Mouse (Mus musculus) forebrain, embryonic 11.5 days (tissue): ENCODE data around the gene Tnnt2. TPM values are rescaled to one million over a fixed set of nuclear protein-coding genes. Genes with fewer than 3 reads are reported as not detected.

Experiments
- ATAC-seq: fragments of 200-750 bp; cut with Nextera tagmentation; replicated peaks from 2 replicates; pipeline ENCODE4 v1.8.0; 2017; ENCODE audit warnings: moderate TSS enrichment; ENCODE audit not compliant: low FRiP score
- DNase-seq: peaks from one replicate; pipeline ENCODE4 v3.0.0-alpha.2; 2017; ENCODE audit warnings: low spot score
- H3K27ac ChIP-seq: fragments of 300-500 bp; sonication (generic); 2 replicates; pipeline ENCODE4 v1.5.1; 2014; ENCODE audit warnings: low read depth, low read length
- H3K27me3 ChIP-seq: fragments of 300-500 bp; sonication (generic); 2 replicates; pipeline ENCODE4 v1.6.1; 2014; ENCODE audit warnings: mild to moderate bottlenecking, low read length, mixed read lengths; ENCODE audit not compliant: control insufficient read depth, insufficient read depth
- H3K36me3 ChIP-seq: fragments of 300-500 bp; sonication (generic); 2 replicates; pipeline ENCODE4 v1.6.1; 2014; ENCODE audit warnings: mild to moderate bottlenecking, low read length, moderate library complexity, mixed read lengths; ENCODE audit not compliant: control insufficient read depth, insufficient read depth
- H3K4me1 ChIP-seq: fragments of 300-500 bp; sonication (generic); replicated peaks from 2 replicates; pipeline ENCODE4 v1.6.1; 2014; ENCODE audit warnings: low read length, mixed read lengths; ENCODE audit not compliant: control insufficient read depth, insufficient read depth
- H3K4me2 ChIP-seq: fragments of 300-500 bp; sonication (generic); 2 replicates; pipeline ENCODE4 v1.6.1; 2014; ENCODE audit warnings: low read depth, mild to moderate bottlenecking, low read length, moderate library complexity, mixed read lengths; ENCODE audit not compliant: severe bottlenecking
- H3K4me3 ChIP-seq: fragments of 300-500 bp; sonication (generic); 2 replicates; pipeline ENCODE4 v1.5.1; 2014; ENCODE audit warnings: low read depth, low read length
- H3K9ac ChIP-seq: fragments of 300-500 bp; sonication (generic); 2 replicates; pipeline ENCODE4 v1.6.1; 2014; ENCODE audit warnings: low read length
- H3K9me3 ChIP-seq: fragments of 300-500 bp; sonication (generic); 2 replicates; pipeline ENCODE4 v1.6.1; 2016; ENCODE audit warnings: low read length, mixed read lengths; ENCODE audit not compliant: control insufficient read depth
- WGBS: fragments of 180-500 bp; shearing (Covaris S2); extraction: QIAGEN DNeasy Blood & Tissue Kit; methylation state at CpG from one replicate; pipeline ENCODE4 v1.1.7; 2014; 5-methylcytosine and 5-hydroxymethylcytosine counted together
- polyA plus RNA-seq: library from polyadenylated mRNA; unstranded; fragments of >200 nt; fragmentation: Nextera tagmentation; extraction: Ambion mirVana; gene quantifications from 2 replicates; pipeline ENCODE4 v1.2.1, GENCODE M21; 2014

The Tnnt2 gene
- polyA plus RNA-seq, 1 experiment from 2014 or later, result not detected

GRCm38 (mm10) chr1:135865518-135866194 is 29.5 kb downstream of the Tnnt2 start:
- H3K36me3 ChIP-seq, result no peaks in the 10 kb centered on the region
- no peak overlapping the region for H3K4me2 ChIP-seq
- H3K4me1 ChIP-seq, result no peaks in the 10 kb centered on the region
- no peaks in the 10 kb centered on the region for H3K9me3 ChIP-seq
- no peak overlapping the region for H3K4me3 ChIP-seq
- WGBS, result 52% methylated on average over 19 of the region's 19 CpGs
- H3K27ac ChIP-seq, result no peak overlapping the region
- DNase-seq (peak; percentile 90), ATAC-seq (peak; percentile 58; the same call in 1 of the 2 replicates)
- no peak overlapping the region for H3K9ac ChIP-seq
- no peaks in the 10 kb centered on the region for H3K27me3 ChIP-seq

DNA sequence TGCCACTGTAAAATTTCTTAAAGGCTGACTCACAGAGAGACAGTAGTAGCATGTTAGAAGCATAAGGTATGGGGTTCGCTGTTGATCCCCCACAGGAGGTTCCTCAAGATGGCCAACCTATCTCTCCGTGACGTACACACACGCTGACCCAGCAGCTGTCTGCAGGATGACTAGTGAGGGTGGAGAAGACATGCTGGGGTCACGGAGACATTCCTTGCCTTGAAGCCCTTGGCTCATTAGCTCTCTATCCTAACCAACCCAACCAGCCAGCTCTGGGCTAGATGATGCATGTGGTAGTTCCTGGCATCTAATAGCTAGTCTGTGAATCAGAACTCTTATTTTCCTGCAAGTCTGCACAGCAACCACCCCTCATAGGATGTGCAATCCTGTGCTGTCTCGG is 32.4 kb downstream of the Tnnt2 start:
- H3K4me1 ChIP-seq, result no peaks in the 10 kb centered on the region
- H3K27me3 ChIP-seq, result no peaks in the 10 kb centered on the region
- H3K4me3 ChIP-seq, result no peak overlapping the region
- ATAC-seq (no peak), DNase-seq (no peak)
- H3K9ac ChIP-seq, result no peak overlapping the region
- H3K36me3 ChIP-seq, result no peaks in the 10 kb centered on the region
- no peak overlapping the region for H3K27ac ChIP-seq
- no peak overlapping the region for H3K4me2 ChIP-seq
- no peaks in the 10 kb centered on the region for H3K9me3 ChIP-seq
- 88% methylated on average over 6 of the region's 6 CpGs for WGBS

DNA sequence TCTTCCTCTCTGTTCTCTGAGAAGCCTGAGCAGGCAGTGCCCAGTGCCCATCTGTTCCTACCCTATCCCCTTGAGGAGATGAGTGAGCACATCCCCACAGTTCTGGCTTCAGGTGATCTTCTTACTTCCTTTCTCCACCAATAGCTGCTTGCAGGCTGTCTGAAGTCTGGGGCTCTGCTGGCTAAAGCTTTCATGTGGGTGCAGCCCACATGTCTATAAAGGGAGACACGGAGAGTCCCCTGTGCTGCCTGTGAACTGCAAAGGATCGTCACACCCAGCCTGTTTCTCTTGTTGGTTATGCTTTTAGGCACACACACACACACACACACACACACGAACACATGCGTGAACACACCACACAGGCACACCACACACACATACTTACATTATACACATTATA is 36.8 kb downstream of the Tnnt2 start:
- no peak overlapping the region for H3K4me2 ChIP-seq
- DNase-seq (no peak), ATAC-seq (no peak)
- H3K4me1 ChIP-seq, result no peaks in the 10 kb centered on the region
- H3K36me3 ChIP-seq, result no peaks in the 10 kb centered on the region
- H3K9me3 ChIP-seq, result no peaks in the 10 kb centered on the region
- 87% methylated on average over 4 of the region's 4 CpGs for whole genome bisulfite sequencing
- H3K27ac ChIP-seq, result no peak overlapping the region
- no peak overlapping the region for H3K4me3 ChIP-seq
- H3K27me3 ChIP-seq, result no peaks in the 10 kb centered on the region
- H3K9ac ChIP-seq, result no peak overlapping the region

DNA sequence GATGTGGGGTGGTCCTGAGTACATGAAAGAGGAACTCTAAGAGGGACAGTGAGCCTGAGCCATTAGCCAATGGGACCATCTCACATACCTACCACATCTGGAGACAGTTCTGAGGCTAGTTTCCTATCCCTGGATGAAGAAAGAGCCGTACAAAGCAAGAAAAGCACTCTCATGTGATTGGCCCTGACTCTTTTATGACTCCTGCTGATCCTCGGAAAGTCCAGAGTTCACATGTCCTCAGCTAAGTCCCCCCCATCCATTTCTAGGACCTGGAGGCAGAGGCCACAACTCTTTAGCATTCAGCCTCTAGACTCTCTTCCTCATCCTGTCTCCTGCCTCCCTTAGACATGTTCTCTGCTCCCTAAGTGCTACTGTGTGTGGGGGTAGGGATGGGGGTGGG is 41.1 kb downstream of the Tnnt2 start:
- WGBS, result 64% methylated on average over 2 of the region's 2 CpGs
- no peaks in the 10 kb centered on the region for H3K36me3 ChIP-seq
- no peak overlapping the region for H3K9ac ChIP-seq
- DNase-seq, result no peak
- H3K4me3 ChIP-seq, result no peak overlapping the region
- no peaks in the 10 kb centered on the region for H3K9me3 ChIP-seq
- H3K27me3 ChIP-seq, result no peaks in the 10 kb centered on the region
- no peaks in the 10 kb centered on the region for H3K4me1 ChIP-seq
- H3K4me2 ChIP-seq, result no peak overlapping the region
- no peak overlapping the region for H3K27ac ChIP-seq
- ATAC-seq, result no peak

DNA sequence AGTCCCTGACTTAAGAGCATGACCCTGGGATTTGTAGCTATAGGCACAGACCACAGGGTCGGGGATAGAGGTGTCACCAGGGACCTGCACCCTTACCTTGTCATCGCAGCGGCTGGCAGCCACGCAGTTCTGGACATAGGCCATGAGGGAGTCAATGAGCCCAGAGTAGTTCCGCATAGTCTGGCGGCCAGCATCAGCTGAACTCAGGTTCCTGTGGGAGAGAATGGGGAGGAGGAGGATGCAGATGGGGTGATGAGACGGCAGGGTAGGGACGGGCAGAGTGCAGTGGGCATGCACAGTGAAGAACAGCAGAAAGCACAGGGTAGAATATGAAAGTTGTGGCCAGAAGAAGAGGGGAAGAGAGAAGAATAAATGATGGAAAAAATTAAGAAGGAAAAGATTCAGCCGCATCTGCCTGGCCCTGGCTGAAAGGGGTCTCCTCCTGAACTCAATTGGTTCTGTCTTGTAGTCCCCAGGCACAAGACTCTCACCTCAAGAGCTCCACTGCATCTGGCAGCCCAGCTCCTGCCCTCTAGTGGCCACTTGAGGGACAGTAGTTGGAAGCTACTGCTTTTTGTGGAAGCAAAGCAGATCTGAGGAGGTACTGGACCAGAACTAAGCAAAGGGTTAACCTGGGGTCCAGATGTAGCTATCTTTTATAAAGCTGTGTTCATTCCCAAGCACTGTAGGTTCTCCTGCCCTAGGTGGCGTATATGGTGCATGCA is 46.4 kb downstream of the Tnnt2 start:
- H3K9ac ChIP-seq, result no peak overlapping the region
- WGBS, result 74% methylated on average over 10 of the region's 10 CpGs
- H3K27me3 ChIP-seq, result no peaks in the 10 kb centered on the region
- H3K27ac ChIP-seq, result no peak overlapping the region
- no peaks in the 10 kb centered on the region for H3K36me3 ChIP-seq
- H3K4me2 ChIP-seq, result no peak overlapping the region
- DNase-seq, result peak; percentile 77
- no peaks in the 10 kb centered on the region for H3K4me1 ChIP-seq
- H3K4me3 ChIP-seq, result no peak overlapping the region
- no peak for ATAC-seq
- H3K9me3 ChIP-seq, result no peaks in the 10 kb centered on the region

DNA sequence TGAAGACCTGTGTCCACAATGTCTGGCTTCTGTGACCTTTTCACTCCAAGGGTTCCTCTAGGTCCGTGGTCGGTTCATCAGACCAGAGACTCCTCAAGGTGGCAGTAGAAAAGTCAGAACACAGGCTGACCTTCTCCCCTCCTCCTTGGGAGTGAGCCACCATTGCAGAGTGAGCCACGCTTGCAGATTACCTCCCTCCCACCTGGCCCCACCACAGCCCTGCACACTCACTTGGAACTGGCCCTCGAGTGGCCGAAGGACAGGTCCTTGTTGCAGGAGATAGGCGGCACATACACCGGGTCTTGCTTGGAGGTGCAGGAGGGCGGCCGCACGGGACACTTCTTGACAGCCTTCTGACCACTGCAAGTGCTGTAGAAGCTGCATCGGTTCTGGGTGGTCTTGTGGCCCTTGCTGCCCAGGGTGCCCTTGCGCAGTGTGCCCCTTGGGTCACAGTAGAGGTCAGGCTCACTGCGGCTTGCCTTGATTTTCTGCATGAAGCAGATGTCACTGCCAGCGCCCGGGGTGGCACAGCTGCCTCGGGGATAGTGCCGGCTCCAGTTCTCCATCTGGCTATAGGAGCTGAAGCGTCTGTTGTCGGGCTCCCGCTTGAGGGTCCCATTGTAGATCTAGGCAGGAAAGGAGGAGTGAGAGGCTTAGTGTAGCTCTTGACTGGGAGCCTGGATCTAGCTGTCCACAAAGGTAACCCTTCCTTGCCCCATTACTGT is 53.5 kb downstream of the Tnnt2 start:
- Histone ChIP-seq H3K36me3 (no peaks in the 10 kb centered on the region), H3K4me2 (no peak overlapping the region), H3K4me1 (no peaks in the 10 kb centered on the region), H3K27ac (no peak overlapping the region), H3K27me3 (no peaks in the 10 kb centered on the region), H3K9ac (no peak overlapping the region), H3K9me3 (no peaks in the 10 kb centered on the region), H3K4me3 (no peak overlapping the region)
- ATAC-seq (no peak), DNase-seq (no peak)
- WGBS, result 81% methylated on average over 20 of the region's 20 CpGs

DNA sequence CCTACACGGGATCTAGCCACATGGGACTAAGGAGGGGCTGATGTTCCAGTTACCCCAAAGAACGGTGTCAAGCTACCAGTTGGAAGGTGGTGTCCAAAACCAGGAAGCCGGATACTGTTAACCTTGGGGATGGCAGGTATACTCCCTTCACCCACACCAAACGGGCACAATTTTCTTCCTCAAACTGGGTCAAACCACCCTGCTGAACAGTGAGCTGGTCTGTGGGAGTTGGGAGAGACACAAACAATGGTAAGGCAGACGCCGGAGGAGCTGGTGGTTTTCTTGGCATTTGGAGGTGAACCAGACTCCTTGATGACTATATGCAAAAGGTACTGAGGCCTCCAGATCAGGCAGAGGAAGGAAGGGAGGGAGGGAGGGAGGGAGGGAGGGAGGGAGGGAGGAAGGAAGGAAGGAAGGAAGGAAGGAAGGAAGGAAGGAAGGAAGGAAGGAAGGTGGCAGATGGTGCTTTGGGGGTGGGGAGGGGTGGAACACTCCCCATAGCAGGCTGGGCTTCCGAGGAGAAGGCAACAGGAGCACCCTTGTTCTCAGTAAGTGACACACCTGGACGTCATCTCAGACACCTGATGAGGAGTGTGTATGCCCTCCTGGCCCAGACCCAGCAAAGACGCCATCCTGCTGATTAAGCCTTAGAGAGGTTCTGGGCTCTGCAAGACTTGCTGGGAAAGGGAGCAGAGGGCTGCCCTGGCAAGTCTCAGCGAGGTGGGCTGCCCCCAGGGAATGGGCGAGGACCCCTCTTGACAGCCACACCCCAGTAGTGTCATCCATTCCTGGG is 55.5 kb downstream of the Tnnt2 start:
- no peak for DNase-seq
- Histone ChIP-seq H3K4me1 (no peaks in the 10 kb centered on the region), H3K36me3 (no peaks in the 10 kb centered on the region), H3K9ac (no peak overlapping the region), H3K9me3 (no peaks in the 10 kb centered on the region), H3K4me2 (no peak overlapping the region), H3K27me3 (no peaks in the 10 kb centered on the region), H3K4me3 (no peak overlapping the region), H3K27ac (no peak overlapping the region)
- 82% methylated on average over 11 of the region's 11 CpGs for WGBS
- no peak for ATAC-seq

- DNase-seq, result no peak
- no peaks in the 10 kb centered on the region for H3K36me3 ChIP-seq
- H3K4me3 ChIP-seq, result no peak overlapping the region
- no peaks in the 10 kb centered on the region for H3K27me3 ChIP-seq
- no peak for ATAC-seq
- H3K4me2 ChIP-seq, result no peak overlapping the region
- 73% methylated on average over 6 of the region's 6 CpGs for WGBS
- no peaks in the 10 kb centered on the region for H3K4me1 ChIP-seq
- H3K9ac ChIP-seq, result no peak overlapping the region
- no peak overlapping the region for H3K27ac ChIP-seq
- no peaks in the 10 kb centered on the region for H3K9me3 ChIP-seq
These were observed 56.1 kb downstream of the Tnnt2 start for GRCm38 (mm10) chr1:135892233-135892632.
